Mouse (Mus musculus): ENCODE data around the gene Il1rap. TPM values are rescaled to one million over a fixed set of nuclear protein-coding genes. Genes with fewer than 3 reads are reported as not detected.

The Il1rap gene
- polyA plus RNA-seq, 1 experiment from 2014 or later: 8.1 TPM

GRCm38 (mm10) chr16:26730941-26731340, 149.4 kb downstream of the Il1rap start:
- Histone ChIP-seq H3K36me3 (ENCODE audit: control insufficient read depth, insufficient read depth, low read length) (no peaks in the 10 kb centered on the region), H3K9me3 (ENCODE audit: control insufficient read depth, low read length) (no peaks in the 10 kb centered on the region), H3K4me2 (no peak overlapping the region), H3K4me3 (ENCODE audit: low read depth, low read length) (no peak overlapping the region), H3K4me1 (ENCODE audit: control insufficient read depth, insufficient read depth, low read length) (no peaks in the 10 kb centered on the region), H3K27ac (ENCODE audit: low read depth, low read length) (no peak overlapping the region), H3K9ac (ENCODE audit: low read length) (no peak overlapping the region), H3K27me3 (ENCODE audit: control insufficient read depth, insufficient read depth, low read length) (no peaks in the 10 kb centered on the region)
- ATAC-seq (ENCODE audit: low FRiP score) (no peak), DNase-seq (ENCODE audit: low spot score, missing footprints) (no peak)
- 86% methylated on average over 1 of the region's 1 CpGs for WGBS

- no peak for DNase-seq (ENCODE audit: low spot score, missing footprints)
- WGBS: 75% methylated on average over 3 of the region's 3 CpGs
- H3K36me3 ChIP-seq (ENCODE audit: control insufficient read depth, insufficient read depth, low read length): no peaks in the 10 kb centered on the region
- H3K9ac ChIP-seq (ENCODE audit: low read length): no peak overlapping the region
- H3K9me3 ChIP-seq (ENCODE audit: control insufficient read depth, low read length): no peaks in the 10 kb centered on the region
- H3K27ac ChIP-seq (ENCODE audit: low read depth, low read length): no peak overlapping the region
- ATAC-seq (ENCODE audit: low FRiP score): no peak
- no peaks in the 10 kb centered on the region for H3K4me1 ChIP-seq (ENCODE audit: control insufficient read depth, insufficient read depth, low read length)
- no peak overlapping the region for H3K4me3 ChIP-seq (ENCODE audit: low read depth, low read length)
- no peaks in the 10 kb centered on the region for H3K27me3 ChIP-seq (ENCODE audit: control insufficient read depth, insufficient read depth, low read length)
- H3K4me2 ChIP-seq: no peak overlapping the region
These were observed 151.1 kb downstream of the Il1rap start for GRCm38 (mm10) chr16:26732566-26732965.

- Histone ChIP-seq H3K9ac (ENCODE audit: low read length) (no peak overlapping the region), H3K4me3 (ENCODE audit: low read depth, low read length) (no peak overlapping the region), H3K36me3 (ENCODE audit: control insufficient read depth, insufficient read depth, low read length) (no peaks in the 10 kb centered on the region), H3K27ac (ENCODE audit: low read depth, low read length) (no peak overlapping the region), H3K4me1 (ENCODE audit: control insufficient read depth, insufficient read depth, low read length) (no peaks in the 10 kb centered on the region), H3K4me2 (no peak overlapping the region), H3K9me3 (ENCODE audit: control insufficient read depth, low read length) (no peaks in the 10 kb centered on the region), H3K27me3 (ENCODE audit: control insufficient read depth, insufficient read depth, low read length) (no peaks in the 10 kb centered on the region)
- 84% methylated on average over 5 of the region's 5 CpGs for WGBS
- peak; percentile 79 for DNase-seq (ENCODE audit: low spot score, missing footprints)
- no peak for ATAC-seq (ENCODE audit: low FRiP score)
These were observed 174.1 kb downstream of the Il1rap start for GRCm38 (mm10) chr16:26755381-26756155.

DNA sequence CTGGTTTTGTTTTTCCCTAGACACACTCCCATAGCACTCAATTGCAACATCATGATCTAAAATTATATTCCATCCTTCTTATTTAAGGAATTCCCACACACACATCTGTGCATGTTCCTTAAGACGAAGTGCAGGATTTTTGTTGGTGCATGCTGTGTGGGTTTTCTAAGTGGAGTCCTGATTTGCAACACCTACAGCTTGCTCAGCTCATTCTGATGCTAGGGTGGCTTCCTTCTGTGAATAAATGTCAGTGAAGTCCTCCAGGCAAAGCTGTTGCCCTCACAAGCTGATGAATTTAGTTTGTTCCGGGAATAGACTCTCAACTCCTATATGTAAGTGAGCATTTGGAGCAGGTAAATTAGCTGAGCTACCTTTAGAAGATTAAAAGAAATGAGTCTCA, 194.5 kb downstream of the Il1rap start:
- DNase-seq (ENCODE audit: low spot score, missing footprints) (no peak), ATAC-seq (ENCODE audit: low FRiP score) (no peak)
- WGBS: 82% methylated on average over 2 of the region's 2 CpGs

GRCm38 (mm10) chr16:26777132-26777531, 195.6 kb downstream of the Il1rap start:
- H3K36me3 ChIP-seq (ENCODE audit: control insufficient read depth, insufficient read depth, low read length): no peaks in the 10 kb centered on the region
- H3K27ac ChIP-seq (ENCODE audit: low read depth, low read length): no peak overlapping the region
- no peak for DNase-seq (ENCODE audit: low spot score, missing footprints)
- H3K4me1 ChIP-seq (ENCODE audit: control insufficient read depth, insufficient read depth, low read length): no peaks in the 10 kb centered on the region
- WGBS: 35% methylated on average over 1 of the region's 1 CpGs
- H3K4me2 ChIP-seq: no peak overlapping the region
- no peak overlapping the region for H3K9ac ChIP-seq (ENCODE audit: low read length)
- no peak overlapping the region for H3K4me3 ChIP-seq (ENCODE audit: low read depth, low read length)
- ATAC-seq (ENCODE audit: low FRiP score): no peak
- no peaks in the 10 kb centered on the region for H3K27me3 ChIP-seq (ENCODE audit: control insufficient read depth, insufficient read depth, low read length)
- H3K9me3 ChIP-seq (ENCODE audit: control insufficient read depth, low read length): no peaks in the 10 kb centered on the region

More for the DNA sequence above, 194.5 kb downstream of the Il1rap start:
- no peak overlapping the region for H3K4me3 ChIP-seq (ENCODE audit: low read depth, low read length)
- no peaks in the 10 kb centered on the region for H3K36me3 ChIP-seq (ENCODE audit: control insufficient read depth, insufficient read depth, low read length)
- no peak overlapping the region for H3K27ac ChIP-seq (ENCODE audit: low read depth, low read length)
- H3K4me1 ChIP-seq (ENCODE audit: control insufficient read depth, insufficient read depth, low read length): no peaks in the 10 kb centered on the region
- no peaks in the 10 kb centered on the region for H3K9me3 ChIP-seq (ENCODE audit: control insufficient read depth, low read length)
- no peak overlapping the region for H3K9ac ChIP-seq (ENCODE audit: low read length)
- no peaks in the 10 kb centered on the region for H3K27me3 ChIP-seq (ENCODE audit: control insufficient read depth, insufficient read depth, low read length)
- H3K4me2 ChIP-seq: no peak overlapping the region

Other genes with a start within 250 kb of the Il1rap start
- 3.3 and 4.1 TPM in 2 replicates for gene Cldn1, start 209.9 kb upstream of the Il1rap start, polyA plus RNA-seq (2014; fragmentation: Nextera tagmentation; extraction: Ambion mirVana)
- not detected in 2 replicates for gene Cldn16, start 118.6 kb upstream of the Il1rap start, polyA plus RNA-seq (2014; fragmentation: Nextera tagmentation; extraction: Ambion mirVana)
- gene Tmem207, start 54.9 kb upstream of the Il1rap start, polyA plus RNA-seq (2014; fragmentation: Nextera tagmentation; extraction: Ambion mirVana): 0.20 and 0.36 TPM in 2 replicates